Mouse (Mus musculus): ENCODE data around the gene Gm20696.

- TF ChIP-seq MAX (IDR thresholded peaks at IDR 0.05; ENCODE audit: low read length) (no peak), UBTF (IDR thresholded peaks at IDR 0.05; ENCODE audit: low read depth, low read length) (no peak), CTCF (conservative IDR thresholded peaks at IDR 0.05 in 1 of 2, IDR thresholded peaks at IDR 0.05 in 1 of 2; ENCODE audit: low read depth in 2 of 2, low read length in 2 of 2) (no peak)
Observed at GRCm38 (mm10) chr6:99700484-99700883, 33.9 kb upstream of the Gm20696 start.
